Mouse (Mus musculus) heart, adult 2 months (tissue): ENCODE results near the gene Rhebl1. TPM values are rescaled to one million over a fixed set of nuclear protein-coding genes. Genes with fewer than 3 reads are reported as not detected.

ENCODE experiments used
- DNase-seq, 2 experiments: peaks; one replicate each; pipeline ENCODE4 v3.0.0; 2021
- H3K27ac ChIP-seq: fragments of 200-600 bp; 2 replicates; pipeline ENCODE4 v1.8.1; 2022
- H3K27me3 ChIP-seq: fragments of 200-500 bp; 2 replicates; pipeline ENCODE4 v1.6.1; 2012; ENCODE audit warnings: mild to moderate bottlenecking, low read length, inconsistent platforms, mixed read lengths; ENCODE audit not compliant: control insufficient read depth, insufficient read depth
- H3K36me3 ChIP-seq: fragments of 200-500 bp; 2 replicates; pipeline ENCODE4 v1.6.1; 2012; ENCODE audit warnings: low read length, inconsistent platforms; ENCODE audit not compliant: control insufficient read depth, insufficient read depth
- H3K4me1 ChIP-seq: fragments of 200-500 bp; 2 replicates; pipeline ENCODE4 v1.6.1; 2011; ENCODE audit warnings: low read length; ENCODE audit not compliant: control insufficient read depth, insufficient read depth
- H3K4me3 ChIP-seq: fragments of 200-600 bp; 2 replicates; pipeline ENCODE4 v1.8.1; 2022
- H3K79me2 ChIP-seq: fragments of 200-500 bp; replicated peaks from 2 replicates; pipeline ENCODE4 v1.6.1; 2012; ENCODE audit warnings: mild to moderate bottlenecking, inconsistent platforms, low read length, moderate library complexity, mixed read lengths; ENCODE audit not compliant: control insufficient read depth, insufficient read depth
- H3K9ac ChIP-seq: fragments of 200-500 bp; 2 replicates; pipeline ENCODE4 v1.6.1; 2012; ENCODE audit warnings: low read depth, mild to moderate bottlenecking, control low read depth, inconsistent platforms, low read length, mixed read lengths
- CTCF ChIP-seq: fragments of 200-600 bp; IDR thresholded peaks from 2 replicates; pipeline ENCODE4 v1.8.1; 2022; ENCODE audit warnings: antibody characterized with exemption, mild to moderate bottlenecking, moderate library complexity
- EP300 ChIP-seq: fragments of 200-500 bp; IDR thresholded peaks from 2 replicates; pipeline ENCODE4 v1.6.1; 2011; ENCODE audit warnings: low read depth, low read length, control low read depth; ENCODE audit not compliant: insufficient read depth
- POLR2A ChIP-seq: fragments of 200-500 bp; IDR thresholded peaks from 2 replicates; pipeline ENCODE4 v1.6.1; 2011; ENCODE audit warnings: mild to moderate bottlenecking, low read depth, low read length, control low read depth; ENCODE audit not compliant: insufficient read depth
- WGBS: fragments of 180-500 bp; shearing (Covaris S2); methylation state at CpG from one replicate; pipeline ENCODE4 v1.1.7; 2018; 5-methylcytosine and 5-hydroxymethylcytosine counted together
- intact Hi-C: fragments of 180-260 bp; cut with DNase I; formaldehyde crosslinking; loops from one replicate; pipeline ENCODE4 v1.15.1; 2025
- polyA plus RNA-seq: library from polyadenylated mRNA; depleted of rRNA; stranded (reverse); fragments of >200 nt; gene quantifications from 2 replicates; pipeline ENCODE4 v1.2.3, GENCODE M21; 2012; rRNA removed
- total RNA-seq, 2 experiments: library from RNA; stranded (reverse); gene quantifications; 2 replicates each; pipeline ENCODE4 v1.2.3; 2021

Rhebl1 gene
- total and polyA plus RNA-seq, 3 experiments = 1.6 to 4.4 (median 2.3) TPM

DNA sequence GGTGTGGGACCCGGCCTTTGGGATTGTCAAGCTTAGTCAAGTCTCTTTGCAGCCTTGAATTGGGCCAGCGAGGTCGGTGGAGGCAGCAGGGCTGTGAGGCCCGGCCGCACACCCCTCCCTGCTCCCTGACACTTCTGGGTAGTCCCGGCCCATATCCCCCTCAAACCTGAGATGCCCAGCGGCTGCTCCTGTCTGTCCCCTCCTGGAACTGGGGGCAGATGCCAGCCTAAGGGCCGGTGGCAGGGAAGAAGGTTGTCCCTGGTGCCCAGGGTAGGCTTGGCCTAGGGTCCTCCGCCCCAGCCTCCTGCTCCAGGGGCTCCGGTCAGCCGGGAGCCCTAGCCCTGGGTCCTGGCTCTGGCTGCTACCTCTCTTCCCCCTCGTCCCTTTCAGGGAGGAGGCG, 60.3 kb downstream of the Rhebl1 start:
- TF ChIP-seq CTCF (no peak), POLR2A (no peak), EP300 (no peak)
- Histone ChIP-seq H3K4me3 (no peak overlapping the region), H3K27me3 (no peaks in the 10 kb centered on the region), H3K9ac (no peak overlapping the region), H3K27ac (no peak overlapping the region), H3K4me1 (peaks cover 3% of the 10 kb centered on the region; the same call in 1 of the 2 replicates), H3K79me2 (no peaks in the 10 kb centered on the region), H3K36me3 (no peaks in the 10 kb centered on the region)
- intact Hi-C loops = loop anchor here (5.0 kb wide), 1 partner anchor 83 kb away; the partner anchor contains the start of gene Lmbr1l
- no peak for DNase-seq
- WGBS = 81% methylated on average over 13 of the region's 13 CpGs

DNA sequence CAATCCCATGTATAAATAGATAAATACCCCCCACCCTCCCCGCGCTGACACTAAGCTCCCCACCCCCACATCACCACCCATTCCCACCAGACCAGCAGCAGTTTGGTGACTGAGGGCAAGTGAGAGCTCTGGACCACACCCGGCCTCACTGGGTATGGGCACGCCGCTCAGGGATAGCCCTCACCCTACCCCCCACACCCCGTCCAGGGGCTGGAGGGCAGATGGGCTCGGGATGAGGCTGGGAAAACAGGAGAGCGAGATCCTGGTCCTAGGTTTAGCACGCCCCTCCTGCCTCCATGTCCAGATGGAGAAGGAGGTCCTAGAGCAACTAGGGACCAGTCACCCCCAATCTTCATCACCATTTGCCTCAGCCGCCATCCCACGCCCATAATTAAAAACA, 61.1 kb downstream of the Rhebl1 start:
- Histone ChIP-seq H3K27ac (no peak overlapping the region), H3K36me3 (peaks cover 2% of the 10 kb centered on the region; the same call in 1 of the 2 replicates), H3K27me3 (no peaks in the 10 kb centered on the region), H3K4me3 (no peak overlapping the region), H3K79me2 (no peaks in the 10 kb centered on the region), H3K4me1 (peaks cover 3% of the 10 kb centered on the region; the same call in 1 of the 2 replicates), H3K9ac (no peak overlapping the region)
- DNase-seq = no peak
- no peak for TF ChIP-seq CTCF
- no peak for TF ChIP-seq POLR2A
- TF ChIP-seq EP300 = no peak
- WGBS = 80% methylated on average over 11 of the region's 11 CpGs
- intact Hi-C loops = loop anchor here (5.0 kb wide), 1 partner anchor 84 kb away; the partner anchor contains the start of gene Lmbr1l

DNA sequence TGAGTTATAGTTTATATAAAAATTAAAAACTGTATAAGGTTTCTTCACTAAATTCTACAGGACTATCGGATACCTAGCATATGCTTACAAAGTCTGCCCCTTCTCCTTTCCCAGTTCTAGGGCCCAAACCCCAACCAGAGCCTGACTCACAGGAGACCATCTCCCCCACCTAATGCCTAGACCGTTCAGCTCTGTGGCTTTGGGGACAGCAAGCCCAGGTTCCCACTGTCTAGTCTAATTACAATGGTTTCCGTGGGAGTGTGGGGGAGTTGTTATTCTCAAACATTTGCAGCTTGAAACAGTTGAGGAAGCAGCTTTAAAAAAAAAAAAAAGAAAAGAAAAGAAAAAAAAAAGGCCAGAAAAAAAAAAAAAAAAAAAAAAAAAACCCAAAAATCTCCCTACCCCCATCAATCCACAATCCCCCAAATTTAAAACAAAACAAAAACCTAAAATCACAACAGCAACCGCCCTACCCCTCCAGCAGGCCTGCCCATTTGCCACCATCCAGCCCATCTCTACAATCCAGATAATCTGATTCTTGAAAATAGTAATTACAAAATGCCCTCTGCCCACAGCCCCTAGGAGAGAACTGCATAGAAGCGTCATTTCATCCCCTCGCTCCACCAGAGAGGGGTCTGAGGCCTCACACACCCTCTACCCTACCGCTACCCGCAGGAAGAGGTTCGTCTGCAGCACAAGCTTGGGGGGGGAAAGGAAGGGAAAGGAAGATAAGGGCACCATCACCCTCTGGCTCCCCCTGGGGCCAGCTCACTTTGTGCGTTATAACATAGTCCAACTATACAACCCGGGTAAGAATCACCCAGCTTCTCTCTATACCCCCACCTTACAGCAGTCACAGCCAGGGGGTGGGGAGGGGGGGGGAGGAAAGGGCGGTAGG, 61.9 kb downstream of the Rhebl1 start:
- Histone ChIP-seq H3K4me3 (no peak overlapping the region), H3K36me3 (peaks cover 6% of the 10 kb centered on the region; the same call in 1 of the 2 replicates)

DNA sequence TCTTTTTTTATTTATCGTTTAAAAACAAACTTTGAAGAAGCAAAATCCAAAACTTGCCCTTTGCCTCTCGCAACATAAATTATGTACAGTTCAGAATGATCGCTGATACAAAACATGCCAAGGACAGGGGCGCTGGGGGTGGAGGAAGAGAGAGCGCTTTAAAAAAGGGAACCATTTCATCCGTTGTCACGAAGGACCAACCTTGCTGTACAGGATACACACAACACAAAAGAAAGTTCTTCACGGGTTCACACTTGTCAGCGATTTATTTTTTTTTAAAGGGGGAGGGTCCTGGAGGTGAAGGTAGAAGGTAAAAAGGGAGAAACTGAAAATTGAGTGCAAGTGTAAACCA, 62.7 kb downstream of the Rhebl1 start:
- Histone ChIP-seq H3K79me2 (no peaks in the 10 kb centered on the region), H3K9ac (peak overlapping the region; percentile 39), H3K27me3 (no peaks in the 10 kb centered on the region), H3K27ac (peak overlapping the region; percentile 97), H3K4me1 (peaks cover 4% of the 10 kb centered on the region), H3K36me3 (peaks cover 7% of the 10 kb centered on the region; the same call in 1 of the 2 replicates), H3K4me3 (peak overlapping the region; percentile 97)
- 9% methylated on average over 9 of the region's 9 CpGs for WGBS
- no peak for DNase-seq
- intact Hi-C loops = loop anchor here (2.0 to 5.0 kb wide), 2 partner anchors 39 to 86 kb away; partner anchors contain the start of genes Kmt2d and Lmbr1l
- TF ChIP-seq CTCF (no peak), POLR2A (no peak), EP300 (no peak)

More for the DNA sequence above, 61.9 kb downstream of the Rhebl1 start:
- Histone ChIP-seq H3K4me1 (peaks cover 3% of the 10 kb centered on the region), H3K27me3 (no peaks in the 10 kb centered on the region), H3K79me2 (no peaks in the 10 kb centered on the region), H3K27ac (peak overlapping the region; percentile 97), H3K9ac (no peak overlapping the region)
- no peak for TF ChIP-seq CTCF
- TF ChIP-seq EP300 = no peak
- no peak for TF ChIP-seq POLR2A
- no peak for DNase-seq
- WGBS = 38% methylated on average over 12 of the region's 12 CpGs
- intact Hi-C loops = loop anchor here (5.0 kb wide), 1 partner anchor 85 kb away; the partner anchor contains the start of gene Lmbr1l

DNA sequence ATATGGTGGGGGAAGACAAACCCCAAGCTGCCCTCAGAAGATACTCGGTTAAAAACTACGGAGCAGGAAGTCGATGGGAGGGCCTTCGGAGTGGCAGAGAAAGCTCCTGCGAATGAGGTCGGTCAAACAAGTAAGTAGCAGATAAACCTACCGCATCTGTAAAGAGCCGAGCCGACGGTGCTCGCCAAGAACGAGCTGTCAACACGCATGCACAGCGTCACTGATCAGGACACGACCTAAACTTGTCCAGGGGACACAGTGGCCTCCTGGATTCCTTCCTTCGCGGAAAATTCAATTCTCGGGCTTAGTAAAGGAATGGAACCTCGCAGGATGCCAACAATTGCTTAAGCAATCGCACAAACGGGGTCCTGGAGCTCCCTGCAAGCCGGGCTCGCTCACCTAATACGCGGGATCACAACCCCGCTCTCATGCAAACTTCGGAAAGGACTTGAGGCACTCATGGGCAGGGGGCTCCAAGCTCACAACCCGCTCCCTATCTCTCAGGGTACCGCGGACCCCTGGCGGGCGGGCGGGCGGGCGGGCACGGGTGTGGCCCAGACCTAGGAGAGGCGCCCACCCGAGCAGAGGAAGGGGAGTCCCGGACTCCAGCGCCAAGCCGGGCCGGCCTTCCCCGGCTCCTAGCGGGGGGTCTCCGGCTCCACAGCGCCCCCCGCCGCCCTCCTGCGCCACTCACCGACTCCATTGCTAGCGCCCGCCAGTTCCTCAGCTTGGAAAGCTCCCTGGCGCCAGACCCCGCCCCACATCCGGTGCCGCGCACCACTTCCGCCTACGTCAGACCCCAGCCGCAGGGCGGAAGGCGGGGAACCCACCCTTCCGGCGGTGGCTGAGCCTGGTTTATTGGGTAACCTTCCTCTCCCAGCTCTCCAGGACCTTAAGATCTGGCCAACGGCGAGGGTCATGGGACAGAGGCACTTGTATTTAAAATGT, 63.3 kb downstream of the Rhebl1 start, which contains the start of gene Prkag1:
Prkag1 (minus strand) TSS at position 786 of the 948 bp plus-strand sequence.
- under 1% methylated on average over 60 of the region's 66 CpGs for WGBS
- H3K9ac ChIP-seq = peak within 1 kb of the TSS; percentile 85
- H3K27ac ChIP-seq = peak within 1 kb of the TSS; percentile 97
- DNase-seq = peak; percentile 98 to 99
- H3K79me2 ChIP-seq = no peaks in the 10 kb centered on the region
- intact Hi-C loops = loop anchor here (2.0 to 5.0 kb wide), 2 partner anchors 40 to 86 kb away; partner anchors contain the start of genes Kmt2d and Lmbr1l
- TF ChIP-seq POLR2A = peak; percentile 91
- TF ChIP-seq CTCF = peak; percentile 83
- TF ChIP-seq EP300 = peak; percentile 90
- H3K36me3 ChIP-seq = peaks cover 7% of the 10 kb centered on the region; the same call in 1 of the 2 replicates
- H3K4me3 ChIP-seq = peak within 1 kb of the TSS; percentile 97
- no peaks in the 10 kb centered on the region for H3K27me3 ChIP-seq
- peaks cover 4% of the 10 kb centered on the region for H3K4me1 ChIP-seq

Other genes starting within 250 kb of the Rhebl1 start
- gene Ddx23, start 231.6 kb downstream of the Rhebl1 start, total RNA-seq = 10 to 100 TPM; 47.9 to 55.4 TPM
- 18.9 and 30.7 TPM in 2 replicates for gene Ddx23, start 231.6 kb downstream of the Rhebl1 start, polyA plus RNA-seq
- 1 to 10 TPM; 1.1 to 1.3 TPM for gene Rnd1, start 217.1 kb downstream of the Rhebl1 start, total RNA-seq
- 2.6 and 3.3 TPM in 2 replicates for gene Rnd1, start 217.1 kb downstream of the Rhebl1 start, polyA plus RNA-seq
- under 1 TPM; 0.11 to 0.16 TPM for gene Ccdc65, start 186.3 kb downstream of the Rhebl1 start, total RNA-seq
- gene Ccdc65, start 186.3 kb downstream of the Rhebl1 start, polyA plus RNA-seq = 0.15 and 0.37 TPM in 2 replicates
- gene Fkbp11, start 166.3 kb downstream of the Rhebl1 start, total RNA-seq = 1 to 10 TPM; 5.1 to 5.8 TPM
- 3.2 and 4.8 TPM in 2 replicates for gene Fkbp11, start 166.3 kb downstream of the Rhebl1 start, polyA plus RNA-seq
- 10 to 100 TPM; 18.9 to 20.0 TPM for gene Arf3, start 131.3 kb downstream of the Rhebl1 start, total RNA-seq
- 30.6 and 41.0 TPM in 2 replicates for gene Arf3, start 131.3 kb downstream of the Rhebl1 start, polyA plus RNA-seq
- under 1 TPM; 0.20 to 0.29 TPM for gene Wnt10b, start 116.4 kb downstream of the Rhebl1 start, total RNA-seq
- 0.23 and 0.70 TPM in 2 replicates for gene Wnt10b, start 116.4 kb downstream of the Rhebl1 start, polyA plus RNA-seq
- not detected for gene Wnt1, start 104.7 kb downstream of the Rhebl1 start, total RNA-seq
- not detected in 2 replicates for gene Wnt1, start 104.7 kb downstream of the Rhebl1 start, polyA plus RNA-seq
- under 1 TPM; 0.45 to 0.50 TPM for gene Ddn, start 85.0 kb downstream of the Rhebl1 start, total RNA-seq
- gene Ddn, start 85.0 kb downstream of the Rhebl1 start, polyA plus RNA-seq = 0.12 and 0.23 TPM in 2 replicates
- gene Prkag1, start 63.0 kb downstream of the Rhebl1 start, total RNA-seq = 100 to 1,000 TPM; 104 to 114 TPM
- 95.7 and 200 TPM in 2 replicates for gene Prkag1, start 63.0 kb downstream of the Rhebl1 start, polyA plus RNA-seq
- gene Kmt2d, start 23.3 kb downstream of the Rhebl1 start, total RNA-seq = 10 to 100 TPM; 51.3 to 56.5 TPM
- 17.1 and 17.7 TPM in 2 replicates for gene Kmt2d, start 23.3 kb downstream of the Rhebl1 start, polyA plus RNA-seq
- gene Dhh, start 4.0 kb upstream of the Rhebl1 start, total RNA-seq = 1 to 10 TPM in 1 of 2 experiments, under 1 TPM in 1; 0.73 to 1.5 TPM
- gene Dhh, start 4.0 kb upstream of the Rhebl1 start, polyA plus RNA-seq = 0.94 and 1.8 TPM in 2 replicates
- 10 to 100 TPM in 1 of 2 experiments, 1 to 10 TPM in 1; 7.1 to 11.1 TPM for gene Lmbr1l, start 23.7 kb upstream of the Rhebl1 start, total RNA-seq
- gene Lmbr1l, start 23.7 kb upstream of the Rhebl1 start, polyA plus RNA-seq = 23.2 and 25.0 TPM in 2 replicates
- gene Tuba1b, start 40.0 kb upstream of the Rhebl1 start, total RNA-seq = 100 to 1,000 TPM; 129 to 144 TPM
- 534 and 728 TPM in 2 replicates for gene Tuba1b, start 40.0 kb upstream of the Rhebl1 start, polyA plus RNA-seq
- gene Gm49450, start 59.0 kb upstream of the Rhebl1 start, total RNA-seq = not detected
- gene Gm49450, start 59.0 kb upstream of the Rhebl1 start, polyA plus RNA-seq = 26.2 TPM in 1 of 2 replicates, not detected in the other
- gene Tuba1a, start 59.2 kb upstream of the Rhebl1 start, total RNA-seq = 10 to 100 TPM; 57.0 to 85.0 TPM
- gene Tuba1a, start 59.2 kb upstream of the Rhebl1 start, polyA plus RNA-seq = 165 and 235 TPM in 2 replicates
- 10 to 100 TPM; 30.1 to 39.0 TPM for gene Tuba1c, start 135.4 kb upstream of the Rhebl1 start, total RNA-seq
- 58.6 and 74.4 TPM in 2 replicates for gene Tuba1c, start 135.4 kb upstream of the Rhebl1 start, polyA plus RNA-seq
- gene Prph, start 160.6 kb upstream of the Rhebl1 start, total RNA-seq = under 1 TPM; 0.13 to 0.80 TPM
- 1.00 and 2.1 TPM in 2 replicates for gene Prph, start 160.6 kb upstream of the Rhebl1 start, polyA plus RNA-seq
- gene Troap, start 180.0 kb upstream of the Rhebl1 start, total RNA-seq = under 1 TPM in 1 of 2 experiments, not detected in 1; 0.31 TPM
- 0.18 and 0.53 TPM in 2 replicates for gene Troap, start 180.0 kb upstream of the Rhebl1 start, polyA plus RNA-seq
- gene C1ql4, start 193.3 kb upstream of the Rhebl1 start, total RNA-seq = not detected
- not detected in 2 replicates for gene C1ql4, start 193.3 kb upstream of the Rhebl1 start, polyA plus RNA-seq
- gene Dnajc22, start 198.6 kb upstream of the Rhebl1 start, total RNA-seq = under 1 TPM; 0.44 to 0.57 TPM
- gene Dnajc22, start 198.6 kb upstream of the Rhebl1 start, polyA plus RNA-seq = 0.18 and 0.35 TPM in 2 replicates
- gene Spats2, start 231.4 kb upstream of the Rhebl1 start, total RNA-seq = 1 to 10 TPM; 6.6 to 6.7 TPM
- 5.3 and 6.7 TPM in 2 replicates for gene Spats2, start 231.4 kb upstream of the Rhebl1 start, polyA plus RNA-seq